Mouse (Mus musculus): ENCODE results near the gene Tmem247. TPM values are rescaled to one million over a fixed set of nuclear protein-coding genes. Genes with fewer than 3 reads are reported as not detected.

Gene Tmem247
- polyA plus RNA-seq, 1 experiment from 2014 or later, result not detected

GRCm38 (mm10) chr17:86903596-86903995 is 13.6 kb upstream of the Tmem247 start:
- H3K9ac ChIP-seq, result no peak overlapping the region
- H3K36me3 ChIP-seq, result no peaks in the 10 kb centered on the region
- no peaks in the 10 kb centered on the region for H3K9me3 ChIP-seq
- no peak overlapping the region for H3K4me2 ChIP-seq
- 31% methylated on average over 7 of the region's 7 CpGs for WGBS
- no peak overlapping the region for H3K27ac ChIP-seq
- H3K27me3 ChIP-seq, result no peaks in the 10 kb centered on the region; the same call in 1 of the 2 replicates
- no peak for ATAC-seq (ENCODE audit: borderline replicate concordance, extremely low read depth, low FRiP score, low TSS enrichment)
- peaks cover 13% of the 10 kb centered on the region for H3K4me1 ChIP-seq
- H3K4me3 ChIP-seq, result no peak overlapping the region

GRCm38 (mm10) chr17:86904206-86904605 is 12.9 kb upstream of the Tmem247 start:
- H3K9me3 ChIP-seq, result no peaks in the 10 kb centered on the region
- H3K4me1 ChIP-seq, result peaks cover 13% of the 10 kb centered on the region
- 58% methylated on average over 3 of the region's 3 CpGs for WGBS
- no peak for ATAC-seq (ENCODE audit: borderline replicate concordance, extremely low read depth, low FRiP score, low TSS enrichment)
- H3K4me2 ChIP-seq, result no peak overlapping the region
- H3K27me3 ChIP-seq, result no peaks in the 10 kb centered on the region; the same call in 1 of the 2 replicates
- H3K36me3 ChIP-seq, result no peaks in the 10 kb centered on the region
- no peak overlapping the region for H3K4me3 ChIP-seq
- H3K27ac ChIP-seq, result no peak overlapping the region
- no peak overlapping the region for H3K9ac ChIP-seq

GRCm38 (mm10) chr17:86905297-86906135 is 11.6 kb upstream of the Tmem247 start:
- WGBS, result 17% methylated on average over 19 of the region's 19 CpGs
- peaks cover 13% of the 10 kb centered on the region for H3K4me1 ChIP-seq
- no peak overlapping the region for H3K4me3 ChIP-seq
- H3K27ac ChIP-seq, result peak overlapping the region; percentile 45
- peak overlapping the region; percentile 6; the same call in 1 of the 2 replicates for H3K9ac ChIP-seq
- H3K4me2 ChIP-seq, result no peak overlapping the region; the same call in 1 of the 2 replicates
- H3K27me3 ChIP-seq, result no peaks in the 10 kb centered on the region; the same call in 1 of the 2 replicates
- peak; percentile 55; the same call in 1 of the 2 replicates for ATAC-seq (ENCODE audit: borderline replicate concordance, extremely low read depth, low FRiP score, low TSS enrichment)
- no peaks in the 10 kb centered on the region for H3K36me3 ChIP-seq
- H3K9me3 ChIP-seq, result no peaks in the 10 kb centered on the region

GRCm38 (mm10) chr17:86906136-86906461 is 11.0 kb upstream of the Tmem247 start:
- H3K4me3 ChIP-seq, result no peak overlapping the region
- H3K9ac ChIP-seq, result peak overlapping the region; percentile 6; the same call in 1 of the 2 replicates
- H3K4me1 ChIP-seq, result peaks cover 13% of the 10 kb centered on the region
- H3K4me2 ChIP-seq, result no peak overlapping the region; the same call in 1 of the 2 replicates
- H3K36me3 ChIP-seq, result no peaks in the 10 kb centered on the region
- no peaks in the 10 kb centered on the region for H3K9me3 ChIP-seq
- H3K27me3 ChIP-seq, result no peaks in the 10 kb centered on the region; the same call in 1 of the 2 replicates
- ATAC-seq (ENCODE audit: borderline replicate concordance, extremely low read depth, low FRiP score, low TSS enrichment), result no peak
- WGBS, result 3% methylated on average over 9 of the region's 9 CpGs
- peak overlapping the region; percentile 45 for H3K27ac ChIP-seq

- Histone ChIP-seq H3K27me3 (no peaks in the 10 kb centered on the region; the same call in 1 of the 2 replicates), H3K4me2 (no peak overlapping the region), H3K9ac (no peak overlapping the region), H3K27ac (no peak overlapping the region), H3K9me3 (no peaks in the 10 kb centered on the region), H3K36me3 (no peaks in the 10 kb centered on the region), H3K4me1 (peaks cover 13% of the 10 kb centered on the region), H3K4me3 (no peak overlapping the region)
- no peak for ATAC-seq (ENCODE audit: borderline replicate concordance, extremely low read depth, low FRiP score, low TSS enrichment)
- WGBS, result 17% methylated on average over 6 of the region's 6 CpGs
Measured at GRCm38 (mm10) chr17:86906601-86907000, 10.5 kb upstream of the Tmem247 start.

- no peak overlapping the region for H3K4me2 ChIP-seq
- no peaks in the 10 kb centered on the region for H3K9me3 ChIP-seq
- H3K9ac ChIP-seq, result no peak overlapping the region
- H3K36me3 ChIP-seq, result no peaks in the 10 kb centered on the region
- H3K4me3 ChIP-seq, result no peak overlapping the region
- no peak for ATAC-seq (ENCODE audit: borderline replicate concordance, extremely low read depth, low FRiP score, low TSS enrichment)
- peaks cover 13% of the 10 kb centered on the region for H3K4me1 ChIP-seq
- H3K27me3 ChIP-seq, result no peaks in the 10 kb centered on the region; the same call in 1 of the 2 replicates
- no peak overlapping the region for H3K27ac ChIP-seq
- WGBS, result 85% methylated on average over 3 of the region's 3 CpGs
Measured at GRCm38 (mm10) chr17:86907092-86907491, 10.1 kb upstream of the Tmem247 start.

GRCm38 (mm10) chr17:86908316-86908715 is 8.8 kb upstream of the Tmem247 start:
- H3K4me1 ChIP-seq, result peaks cover 13% of the 10 kb centered on the region
- no peak overlapping the region for H3K4me2 ChIP-seq
- H3K9me3 ChIP-seq, result no peaks in the 10 kb centered on the region
- H3K4me3 ChIP-seq, result no peak overlapping the region
- H3K36me3 ChIP-seq, result no peaks in the 10 kb centered on the region
- no peak for ATAC-seq (ENCODE audit: borderline replicate concordance, extremely low read depth, low FRiP score, low TSS enrichment)
- H3K9ac ChIP-seq, result no peak overlapping the region
- no peak overlapping the region for H3K27ac ChIP-seq
- WGBS, result 44% methylated on average over 8 of the region's 8 CpGs
- no peaks in the 10 kb centered on the region; the same call in 1 of the 2 replicates for H3K27me3 ChIP-seq

GRCm38 (mm10) chr17:86909733-86910495 is 7.2 kb upstream of the Tmem247 start:
- no peak overlapping the region for H3K9ac ChIP-seq
- H3K9me3 ChIP-seq, result no peaks in the 10 kb centered on the region
- H3K4me1 ChIP-seq, result peaks cover 12% of the 10 kb centered on the region
- 65% methylated on average over 14 of the region's 14 CpGs for WGBS
- no peak overlapping the region for H3K27ac ChIP-seq
- H3K4me3 ChIP-seq, result no peak overlapping the region
- no peak overlapping the region for H3K4me2 ChIP-seq
- no peaks in the 10 kb centered on the region; the same call in 1 of the 2 replicates for H3K27me3 ChIP-seq
- no peaks in the 10 kb centered on the region for H3K36me3 ChIP-seq
- ATAC-seq (ENCODE audit: borderline replicate concordance, extremely low read depth, low FRiP score, low TSS enrichment), result no peak

- H3K9me3 ChIP-seq, result no peaks in the 10 kb centered on the region
- H3K27me3 ChIP-seq, result no peaks in the 10 kb centered on the region; the same call in 1 of the 2 replicates
- no peak overlapping the region for H3K4me2 ChIP-seq
- no peak overlapping the region for H3K27ac ChIP-seq
- ATAC-seq (ENCODE audit: borderline replicate concordance, extremely low read depth, low FRiP score, low TSS enrichment), result no peak
- no peak overlapping the region for H3K9ac ChIP-seq
- no peaks in the 10 kb centered on the region for H3K36me3 ChIP-seq
- no peak overlapping the region for H3K4me3 ChIP-seq
- no peaks in the 10 kb centered on the region for H3K4me1 ChIP-seq
- 51% methylated on average over 5 of the region's 5 CpGs for WGBS
Measured at GRCm38 (mm10) chr17:86911261-86911660, 5.9 kb upstream of the Tmem247 start.

GRCm38 (mm10) chr17:86913003-86913607 is 4.0 kb upstream of the Tmem247 start:
- no peak overlapping the region for H3K27ac ChIP-seq
- H3K4me3 ChIP-seq, result no peak overlapping the region
- no peaks in the 10 kb centered on the region for H3K9me3 ChIP-seq
- no peak overlapping the region for H3K9ac ChIP-seq
- no peak for ATAC-seq (ENCODE audit: borderline replicate concordance, extremely low read depth, low FRiP score, low TSS enrichment)
- H3K4me2 ChIP-seq, result no peak overlapping the region
- H3K27me3 ChIP-seq, result no peaks in the 10 kb centered on the region
- WGBS, result 73% methylated on average over 7 of the region's 7 CpGs
- H3K36me3 ChIP-seq, result no peaks in the 10 kb centered on the region
- no peaks in the 10 kb centered on the region for H3K4me1 ChIP-seq

- Histone ChIP-seq H3K27ac (no peak overlapping the region), H3K4me2 (no peak overlapping the region), H3K9ac (no peak overlapping the region), H3K9me3 (no peaks in the 10 kb centered on the region), H3K36me3 (no peaks in the 10 kb centered on the region), H3K27me3 (no peaks in the 10 kb centered on the region), H3K4me3 (no peak overlapping the region), H3K4me1 (no peaks in the 10 kb centered on the region)
- 75% methylated on average over 4 of the region's 4 CpGs for whole genome bisulfite sequencing
- no peak for ATAC-seq (ENCODE audit: borderline replicate concordance, extremely low read depth, low FRiP score, low TSS enrichment)
Measured at GRCm38 (mm10) chr17:86915540-86915939, 1.6 kb upstream of the Tmem247 start.
